Mouse (Mus musculus): ENCODE measurements at regions not wholly inside any gene's neighbourhood (a gene's known extent, or its start where the extent isn't known, plus 50 kb on each side); places are given as distances from the start of the nearest gene placed in this dataset.
"Not testable (repeated sequence)": the region's sequence is repeated elsewhere in the genome, so short reads cannot be mapped to it uniquely, and the experiment has no call there.

DNA sequence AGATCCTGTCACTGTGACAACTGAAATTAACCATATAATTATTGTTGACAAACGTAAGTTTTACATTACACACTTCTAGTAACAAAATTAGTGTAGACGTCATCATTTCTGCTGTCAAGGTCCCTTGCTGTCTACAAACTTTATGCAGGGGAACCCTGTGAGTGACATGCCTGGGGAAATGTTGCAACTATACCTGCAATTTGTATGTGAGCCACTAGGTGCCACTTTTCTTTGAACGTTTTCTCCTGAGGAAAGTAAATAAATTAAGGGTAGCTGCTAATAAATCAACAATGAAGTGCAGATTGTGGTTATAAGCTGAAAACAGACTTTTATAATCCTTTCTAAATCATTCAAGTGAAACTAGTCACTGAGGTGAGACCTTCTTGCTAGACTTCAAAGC, 457.3 kb upstream of the Ercc4 start:
- Histone ChIP-seq H3K36me3 (no peaks in the 10 kb centered on the region), H3K9ac (no peak overlapping the region), H3K27ac (no peak overlapping the region), H3K4me3 (no peak overlapping the region), H3K27me3 (no peaks in the 10 kb centered on the region), H3K4me2 (no peak overlapping the region), H3K9me3 (no peaks in the 10 kb centered on the region), H3K4me1 (replicated peaks) (no peaks in the 10 kb centered on the region)
- no peak for ATAC-seq (ENCODE audit: low FRiP score)
- 80% methylated on average over 3 of the region's 3 CpGs for WGBS

GRCm38 (mm10) chr16:12673656-12674055, 435.8 kb upstream of the Ercc4 start:
- not testable (repeated sequence) for H3K9ac ChIP-seq; H3K27me3 ChIP-seq; H3K4me3 ChIP-seq; H3K4me2 ChIP-seq; H3K9me3 ChIP-seq; ATAC-seq (ENCODE audit: low FRiP score); H3K27ac ChIP-seq; H3K36me3 ChIP-seq; H3K4me1 ChIP-seq (replicated peaks)
- 86% methylated on average over 1 of the region's 1 CpGs for WGBS

GRCm38 (mm10) chr16:12681474-12681873, 428.0 kb upstream of the Ercc4 start:
- ATAC-seq (ENCODE audit: low FRiP score), result no peak
- Histone ChIP-seq H3K9ac (no peak overlapping the region), H3K36me3 (no peaks in the 10 kb centered on the region), H3K27ac (no peak overlapping the region), H3K4me3 (no peak overlapping the region), H3K4me1 (replicated peaks) (no peaks in the 10 kb centered on the region), H3K4me2 (no peak overlapping the region), H3K9me3 (no peaks in the 10 kb centered on the region), H3K27me3 (no peaks in the 10 kb centered on the region)
- WGBS, result 83% methylated on average over 2 of the region's 2 CpGs

DNA sequence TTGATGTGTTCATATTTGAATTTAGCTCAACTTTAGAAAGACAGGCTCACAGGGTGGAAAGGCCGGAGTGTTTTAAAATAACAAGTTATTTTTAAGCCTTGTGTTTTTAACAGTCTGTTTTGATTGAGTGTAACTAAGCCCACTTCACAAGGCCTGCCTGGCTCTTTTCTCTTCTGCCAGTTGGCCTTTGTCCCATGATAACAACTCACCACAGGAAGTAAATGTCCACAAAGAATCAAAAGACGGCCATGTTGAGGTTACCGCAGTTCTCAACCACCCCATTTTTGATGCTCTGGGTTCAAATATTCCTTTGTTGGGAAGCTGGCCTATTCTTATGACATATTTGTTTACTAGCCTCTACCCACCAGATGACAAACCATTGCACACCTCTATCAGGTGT, 423.7 kb upstream of the Ercc4 start:
- Histone ChIP-seq H3K27ac (no peak overlapping the region), H3K36me3 (no peaks in the 10 kb centered on the region), H3K4me2 (no peak overlapping the region), H3K4me3 (no peak overlapping the region), H3K9me3 (no peaks in the 10 kb centered on the region), H3K4me1 (replicated peaks) (no peaks in the 10 kb centered on the region), H3K27me3 (no peaks in the 10 kb centered on the region), H3K9ac (no peak overlapping the region)
- no peak for ATAC-seq (ENCODE audit: low FRiP score)
- WGBS, result 71% methylated on average over 3 of the region's 3 CpGs

GRCm38 (mm10) chr16:12691776-12692175, 417.7 kb upstream of the Ercc4 start:
- Histone ChIP-seq H3K9me3 (no peaks in the 10 kb centered on the region), H3K4me3 (no peak overlapping the region), H3K4me2 (no peak overlapping the region), H3K27me3 (no peaks in the 10 kb centered on the region), H3K36me3 (no peaks in the 10 kb centered on the region), H3K27ac (no peak overlapping the region), H3K9ac (no peak overlapping the region), H3K4me1 (replicated peaks) (no peaks in the 10 kb centered on the region)
- 37% methylated on average over 3 of the region's 3 CpGs for WGBS
- no peak for ATAC-seq (ENCODE audit: low FRiP score)

- ATAC-seq (ENCODE audit: low FRiP score), result no peak
- no peak overlapping the region for H3K4me3 ChIP-seq
- 67% methylated on average over 5 of the region's 5 CpGs for WGBS
- H3K9me3 ChIP-seq, result no peaks in the 10 kb centered on the region
- no peaks in the 10 kb centered on the region for H3K4me1 ChIP-seq (replicated peaks)
- no peaks in the 10 kb centered on the region for H3K36me3 ChIP-seq
- H3K4me2 ChIP-seq, result no peak overlapping the region
- H3K27me3 ChIP-seq, result no peaks in the 10 kb centered on the region
- H3K9ac ChIP-seq, result no peak overlapping the region
- no peak overlapping the region for H3K27ac ChIP-seq
Observed at GRCm38 (mm10) chr16:12692739-12693292, 416.7 kb upstream of the Ercc4 start.

- H3K9ac ChIP-seq, result no peak overlapping the region
- no peak overlapping the region for H3K4me2 ChIP-seq
- ATAC-seq (ENCODE audit: low FRiP score), result no peak
- H3K4me3 ChIP-seq, result no peak overlapping the region
- no peaks in the 10 kb centered on the region for H3K4me1 ChIP-seq (replicated peaks)
- H3K27me3 ChIP-seq, result no peaks in the 10 kb centered on the region
- H3K36me3 ChIP-seq, result no peaks in the 10 kb centered on the region
- no peaks in the 10 kb centered on the region for H3K9me3 ChIP-seq
- 80% methylated on average over 7 of the region's 7 CpGs for WGBS
- H3K27ac ChIP-seq, result no peak overlapping the region
Observed at GRCm38 (mm10) chr16:12693346-12693745, 416.1 kb upstream of the Ercc4 start.

DNA sequence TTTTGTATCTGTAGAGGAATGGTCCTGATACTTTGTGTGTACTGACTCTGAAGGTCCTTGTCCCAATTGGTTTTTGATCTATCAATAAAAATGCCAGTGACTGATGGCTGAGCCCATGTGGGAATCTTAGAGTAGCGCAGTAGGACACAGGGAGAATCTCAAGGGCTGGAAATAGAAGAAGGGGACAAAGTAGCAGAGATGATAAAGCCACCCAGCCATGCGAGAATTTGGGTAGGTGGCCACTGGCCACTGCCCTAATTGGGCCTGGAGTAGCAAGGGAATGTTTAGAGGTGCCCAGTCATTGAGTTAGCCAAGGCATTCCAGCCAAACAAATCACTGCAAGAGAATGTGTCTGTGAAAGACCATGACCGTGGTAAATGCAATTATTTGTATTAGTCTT, 414.8 kb upstream of the Ercc4 start:
- H3K9me3 ChIP-seq, result no peaks in the 10 kb centered on the region
- no peaks in the 10 kb centered on the region for H3K36me3 ChIP-seq
- no peaks in the 10 kb centered on the region for H3K27me3 ChIP-seq
- no peak overlapping the region for H3K9ac ChIP-seq
- H3K4me3 ChIP-seq, result no peak overlapping the region
- WGBS, result 83% methylated on average over 3 of the region's 3 CpGs
- 0 out of 2 replicates have a peak, but pooled peaks cover 4% of the 10 kb centered on the region for H3K4me1 ChIP-seq (replicated peaks)
- H3K4me2 ChIP-seq, result no peak overlapping the region
- no peak overlapping the region for H3K27ac ChIP-seq
- no peak for ATAC-seq (ENCODE audit: low FRiP score)

- 0 out of 2 replicates have a peak, but pooled peaks cover 5% of the 10 kb centered on the region for H3K4me1 ChIP-seq (replicated peaks)
- H3K36me3 ChIP-seq, result no peaks in the 10 kb centered on the region
- no peaks in the 10 kb centered on the region for H3K27me3 ChIP-seq
- ATAC-seq (ENCODE audit: low FRiP score), result no peak
- no peak overlapping the region for H3K4me2 ChIP-seq
- H3K27ac ChIP-seq, result no peak overlapping the region
- H3K9me3 ChIP-seq, result no peaks in the 10 kb centered on the region
- no peak overlapping the region for H3K4me3 ChIP-seq
- WGBS, result 89% methylated on average over 10 of the region's 10 CpGs
- no peak overlapping the region for H3K9ac ChIP-seq
Observed at GRCm38 (mm10) chr16:12696939-12697621, 412.4 kb upstream of the Ercc4 start.

DNA sequence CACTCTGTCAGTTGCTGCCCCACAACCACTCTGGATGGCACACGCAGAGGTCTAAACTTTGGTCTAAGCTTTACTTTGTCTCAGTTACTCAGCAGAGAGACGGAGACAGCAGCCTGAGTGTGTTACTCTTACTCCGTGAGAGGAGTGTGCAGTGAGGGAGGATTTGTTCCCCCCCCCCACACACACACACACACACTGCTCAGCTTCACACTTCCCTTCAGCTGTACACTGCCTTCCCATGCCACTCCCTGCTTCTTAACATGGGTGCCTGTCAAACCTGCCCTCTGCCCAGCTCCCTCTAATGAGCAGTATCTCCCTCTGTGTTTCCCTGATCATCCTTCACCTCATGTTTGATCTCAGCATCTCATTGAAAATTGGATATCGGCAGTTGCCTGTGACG, 409.9 kb upstream of the Ercc4 start:
- Histone ChIP-seq H3K9ac (no peak overlapping the region), H3K27ac (no peak overlapping the region), H3K4me3 (no peak overlapping the region), H3K4me1 (replicated peaks) (0 out of 2 replicates have a peak, but pooled peaks cover 5% of the 10 kb centered on the region), H3K9me3 (no peaks in the 10 kb centered on the region), H3K27me3 (no peaks in the 10 kb centered on the region), H3K4me2 (no peak overlapping the region), H3K36me3 (no peaks in the 10 kb centered on the region)
- WGBS, result 70% methylated on average over 5 of the region's 5 CpGs
- no peak for ATAC-seq (ENCODE audit: low FRiP score)

- H3K27me3 ChIP-seq, result no peaks in the 10 kb centered on the region
- 78% methylated on average over 10 of the region's 10 CpGs for WGBS
- ATAC-seq (ENCODE audit: low FRiP score), result no peak
Observed at GRCm38 (mm10) chr16:12700088-12700487, 409.4 kb upstream of the Ercc4 start.

GRCm38 (mm10) chr16:12703818-12704590, 405.5 kb upstream of the Ercc4 start:
- H3K9me3 ChIP-seq, result no peaks in the 10 kb centered on the region
- H3K9ac ChIP-seq, result no peak overlapping the region
- 0 out of 2 replicates have a peak, but pooled peaks cover 5% of the 10 kb centered on the region for H3K4me1 ChIP-seq (replicated peaks)
- H3K4me3 ChIP-seq, result no peak overlapping the region
- ATAC-seq (ENCODE audit: low FRiP score), result no peak
- H3K36me3 ChIP-seq, result no peaks in the 10 kb centered on the region
- no peak overlapping the region for H3K4me2 ChIP-seq
- WGBS, result 92% methylated on average over 9 of the region's 9 CpGs
- H3K27me3 ChIP-seq, result no peaks in the 10 kb centered on the region
- H3K27ac ChIP-seq, result no peak overlapping the region

More at GRCm38 (mm10) chr16:12700088-12700487, 409.4 kb upstream of the Ercc4 start:
- no peaks in the 10 kb centered on the region for H3K9me3 ChIP-seq
- H3K4me3 ChIP-seq, result no peak overlapping the region
- H3K36me3 ChIP-seq, result no peaks in the 10 kb centered on the region
- H3K4me1 ChIP-seq (replicated peaks), result 0 out of 2 replicates have a peak, but pooled peaks cover 5% of the 10 kb centered on the region
- no peak overlapping the region for H3K27ac ChIP-seq
- no peak overlapping the region for H3K4me2 ChIP-seq
- no peak overlapping the region for H3K9ac ChIP-seq
